Mouse (Mus musculus): ENCODE data around the gene Hmga2.

The Hmga2 gene

DNA sequence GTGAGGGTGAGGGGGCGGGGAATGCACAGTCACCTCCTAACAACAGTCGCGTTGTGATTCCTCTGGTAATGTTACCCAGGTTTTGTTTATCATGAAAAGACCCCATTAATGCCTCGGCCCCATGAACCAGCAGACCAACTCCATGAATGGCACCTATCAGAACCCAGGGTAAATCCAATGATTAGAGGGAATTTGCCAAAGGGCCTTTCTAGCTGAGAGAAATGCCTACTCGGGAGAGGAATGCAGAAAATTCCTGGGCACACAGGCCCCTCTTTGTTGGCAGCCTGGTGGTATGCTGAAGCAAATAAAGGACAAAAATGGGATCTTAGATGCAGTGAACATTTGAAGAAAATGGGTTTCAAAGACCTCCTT is 59.2 kb downstream of the Hmga2 start:
- CTCF ChIA-PET: interaction anchor here in 2 of 4 experiments (0.6 to 1.7 kb wide), 2 partner anchors 11 to 12 kb away, joined by 6 to 9 read pairs; no protein-coding TSS in a partner anchor
- POLR2A ChIA-PET: interaction anchor here in 2 of 4 experiments (1.2 to 1.9 kb wide), 4 partner anchors 10 to 136 kb away, joined by 3 to 7 read pairs (median 4); no protein-coding TSS in a partner anchor

DNA sequence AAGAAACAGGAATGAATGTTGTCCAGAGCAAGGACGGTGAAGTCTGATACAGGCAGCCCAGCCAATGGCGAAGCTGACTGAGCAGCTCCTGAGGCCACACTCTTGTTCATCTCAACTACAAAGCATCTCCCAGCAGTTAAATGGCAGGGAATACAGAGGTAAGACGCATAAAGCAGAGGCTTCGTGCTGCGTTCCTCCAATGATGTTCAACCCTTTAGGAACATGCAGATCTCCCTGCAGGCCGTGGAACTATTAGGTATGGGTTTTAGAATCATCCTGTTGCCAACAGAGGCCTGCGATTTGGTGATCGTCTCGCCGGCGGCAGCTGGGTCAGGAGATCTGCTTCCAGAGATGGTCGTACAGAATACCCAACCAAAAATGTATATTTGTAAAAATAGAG is 59.6 kb downstream of the Hmga2 start:
- CTCF ChIA-PET: interaction anchor here in 1 of 4 experiments (1.7 kb wide), 1 partner anchor 11 kb away, joined by 6 read pairs; no protein-coding TSS in a partner anchor
- POLR2A ChIA-PET: interaction anchor here in 2 of 4 experiments (1.2 to 1.3 kb wide), 4 partner anchors 9 to 136 kb away, joined by 3 to 4 read pairs (median 3); no protein-coding TSS in a partner anchor

DNA sequence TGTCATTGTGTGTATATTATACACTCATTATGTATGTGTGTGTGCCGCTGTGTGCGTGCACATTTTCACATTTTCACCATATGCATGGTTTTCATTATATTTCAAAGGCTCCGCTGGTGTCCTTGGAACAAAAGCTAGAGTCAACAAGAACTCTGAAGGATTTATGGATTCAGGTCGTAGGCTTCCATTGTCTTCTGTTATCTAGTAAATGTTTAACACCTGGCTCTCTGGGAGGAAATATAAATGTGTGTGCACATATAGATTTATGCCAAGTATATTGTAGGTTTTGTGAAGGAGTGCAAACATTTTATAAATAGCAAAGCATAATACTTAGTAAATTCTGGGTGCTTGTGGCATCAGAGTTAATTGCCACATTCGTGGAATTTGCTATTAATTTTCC is 64.1 kb downstream of the Hmga2 start:
- CTCF ChIA-PET: no interaction called here

DNA sequence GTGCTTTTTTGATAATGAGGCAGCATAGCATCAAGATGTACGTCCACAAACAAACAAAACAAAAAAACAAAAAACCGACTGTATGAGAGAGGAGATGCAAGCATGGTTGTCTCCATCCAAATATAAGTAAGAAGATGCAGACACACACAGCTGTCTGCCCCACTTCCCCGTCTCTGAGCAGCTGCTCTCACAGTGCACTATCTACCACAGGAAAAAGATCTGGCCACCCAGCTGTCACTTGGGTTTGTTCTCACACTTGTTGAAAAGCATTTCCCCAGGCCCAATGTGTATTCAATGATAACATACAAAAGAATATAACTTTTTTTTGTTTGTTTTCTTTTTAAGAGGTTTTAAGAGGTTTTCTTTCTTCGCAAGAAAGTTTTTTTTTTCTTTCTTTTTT is 65.3 kb downstream of the Hmga2 start:
- ChIA-PET POLR2A (interaction anchor here in 3 of 4 experiments (0.6 to 1.5 kb wide), 6 partner anchors 9 to 63 kb away, joined by 3 to 4 read pairs (median 4); no protein-coding TSS in a partner anchor), CTCF (interaction anchor here in 2 of 4 experiments (0.6 to 0.7 kb wide), 2 partner anchors 9 to 64 kb away, joined by 3 to 4 read pairs; no protein-coding TSS in a partner anchor)

More for the DNA sequence above, 64.1 kb downstream of the Hmga2 start:
- POLR2A ChIA-PET: interaction anchor here in 2 of 4 experiments (0.7 to 2.1 kb wide), 8 partner anchors 9 to 114 kb away, joined by 3 to 9 read pairs (median 4); no protein-coding TSS in a partner anchor

DNA sequence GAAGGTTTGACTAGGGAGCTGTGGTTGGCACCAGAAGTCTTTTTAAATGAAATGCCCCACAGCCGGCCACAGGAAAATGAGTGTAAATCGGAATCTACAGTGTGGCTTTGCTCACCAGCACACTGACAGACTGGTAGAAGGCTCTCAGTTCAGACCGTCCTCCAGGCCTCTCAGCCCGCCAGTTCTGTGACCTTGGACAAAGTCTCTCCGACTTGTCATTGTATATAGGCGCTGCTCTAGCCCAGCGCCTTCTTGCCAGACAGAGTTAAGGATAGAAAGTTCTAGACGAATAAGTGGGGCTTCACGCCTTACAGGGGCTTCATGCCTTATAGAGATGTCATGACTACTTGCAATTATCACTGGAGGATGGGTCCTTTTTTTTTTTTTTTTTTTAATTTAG is 67.1 kb downstream of the Hmga2 start:
- ChIA-PET CTCF (interaction anchor here in 1 of 4 experiments (0.7 kb wide), 1 partner anchor 474 kb away, joined by 3 read pairs; no protein-coding TSS in a partner anchor), POLR2A (interaction anchor here in 1 of 4 experiments (1.0 to 1.5 kb wide), 2 partner anchors 21 to 41 kb away, joined by 4 to 5 read pairs; no protein-coding TSS in a partner anchor)

DNA sequence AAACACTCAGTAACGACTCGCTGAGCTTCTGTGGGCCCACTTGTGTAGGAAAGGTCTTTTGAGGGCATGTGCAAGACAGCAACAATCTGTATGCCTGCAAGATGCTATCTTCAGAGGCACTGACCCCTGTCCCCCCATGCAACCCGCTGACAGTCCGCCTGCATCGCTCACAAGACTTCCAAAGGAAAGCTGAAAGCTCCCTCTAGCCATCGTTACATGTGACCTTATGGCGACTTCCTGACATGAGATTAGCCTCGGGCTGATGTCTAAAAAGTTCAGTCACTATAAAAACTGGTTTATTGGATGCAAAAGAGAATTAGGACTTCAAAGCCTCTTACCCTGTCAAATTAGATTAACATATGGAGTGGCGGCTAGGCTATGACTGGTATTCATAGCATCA is 69.0 kb downstream of the Hmga2 start:
- CTCF ChIA-PET: no interaction called here

DNA sequence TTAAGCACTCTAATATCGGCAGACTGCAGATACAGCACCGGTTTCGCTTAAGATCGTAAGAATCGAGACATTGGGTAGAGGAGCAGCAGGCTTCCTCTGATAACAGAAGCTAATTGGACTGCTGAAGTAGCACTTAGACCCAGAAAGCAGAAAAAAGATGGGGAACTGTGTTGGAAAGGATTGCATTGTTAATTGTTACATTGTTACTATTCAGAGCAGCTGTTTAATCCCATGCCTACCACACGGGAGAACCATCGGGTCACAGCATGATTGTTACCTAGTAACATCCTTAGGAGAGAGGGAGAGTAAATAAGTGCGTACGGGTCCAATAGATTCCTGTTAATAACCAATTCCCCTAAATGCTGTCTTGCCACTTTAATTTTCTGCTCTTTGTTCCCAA is 70.2 kb downstream of the Hmga2 start:
- CTCF ChIA-PET: interaction anchor here in 1 of 4 experiments (1.6 kb wide), 1 partner anchor 10 kb away, joined by 6 read pairs; no protein-coding TSS in a partner anchor

More for the DNA sequence above, 69.0 kb downstream of the Hmga2 start:
- POLR2A ChIA-PET: interaction anchor here in 1 of 4 experiments (1.1 to 1.2 kb wide), 2 partner anchors 9 to 16 kb away, joined by 4 read pairs; no protein-coding TSS in a partner anchor

DNA sequence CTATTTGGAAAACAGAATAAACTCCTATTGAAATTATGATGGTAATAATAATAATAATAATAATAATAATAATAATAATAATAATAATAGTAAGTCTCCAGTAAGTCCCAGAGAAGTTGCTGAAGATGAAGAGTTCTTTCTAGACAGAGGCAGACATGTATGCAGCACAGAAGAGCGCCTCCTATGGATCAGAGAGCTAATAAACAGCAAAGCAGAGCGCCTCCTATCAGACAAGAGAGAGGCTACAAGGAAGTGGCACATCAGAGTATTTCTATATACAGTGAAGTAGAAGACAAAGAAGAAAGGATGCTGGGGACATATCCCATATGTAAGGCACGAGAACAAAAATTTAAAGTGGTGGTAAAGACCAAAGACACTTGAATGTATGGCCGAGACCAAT is 70.9 kb downstream of the Hmga2 start:
- ChIA-PET POLR2A (interaction anchor here in 2 of 4 experiments (0.7 to 1.6 kb wide), 2 partner anchors 8 to 35 kb away, joined by 3 read pairs; no protein-coding TSS in a partner anchor), CTCF (interaction anchor here (0.5 to 1.6 kb wide), 16 partner anchors 8 to 588 kb away, joined by 3 to 9 read pairs (median 4); no protein-coding TSS in a partner anchor)

More for the DNA sequence above, 70.2 kb downstream of the Hmga2 start:
- POLR2A ChIA-PET: no interaction called here

DNA sequence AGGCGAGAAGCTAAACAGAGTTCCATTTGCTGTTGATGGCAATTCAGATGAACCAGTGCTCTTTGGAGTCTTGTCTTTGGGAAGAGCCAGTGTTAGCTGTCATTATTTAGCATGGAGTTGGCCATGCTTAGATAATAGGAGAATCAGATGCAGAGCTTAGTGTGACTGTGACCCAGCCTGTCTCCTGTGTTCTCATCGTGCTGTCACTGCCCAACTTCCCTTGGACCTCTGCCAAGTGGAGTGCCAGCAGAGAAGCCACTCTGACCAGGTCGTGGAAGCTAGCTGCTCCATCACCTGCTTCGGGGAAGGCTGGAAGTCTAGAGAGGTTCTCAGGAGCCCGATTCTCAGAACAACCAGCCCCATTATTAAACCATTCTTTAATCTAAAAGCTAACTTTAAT is 73.3 kb downstream of the Hmga2 start:
- ChIA-PET CTCF (no interaction called here), POLR2A (interaction anchor here in 2 of 4 experiments (0.5 to 2.3 kb wide), 7 partner anchors 8 to 267 kb away, joined by 3 to 8 read pairs (median 4); no protein-coding TSS in a partner anchor)

DNA sequence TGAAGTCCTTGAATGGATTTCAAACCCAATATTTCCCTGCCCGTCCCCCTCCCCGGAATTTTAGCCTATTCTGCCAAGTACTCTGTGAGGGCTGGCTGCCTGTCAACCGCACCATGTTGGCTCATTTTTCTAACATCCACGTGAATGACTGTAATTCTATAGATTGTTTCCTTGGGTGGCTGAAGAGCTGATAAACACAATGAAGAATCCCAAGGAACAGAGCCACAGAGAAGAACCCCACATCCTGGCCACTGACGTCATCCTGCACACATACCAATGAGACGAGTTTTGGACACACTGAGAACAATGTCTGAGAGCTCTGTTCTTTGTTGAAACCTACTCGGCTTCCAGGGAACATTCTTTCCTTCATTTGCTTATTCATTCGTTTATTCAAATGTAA is 74.5 kb downstream of the Hmga2 start:
- ChIA-PET POLR2A (interaction anchor here in 2 of 4 experiments (0.6 to 2.3 kb wide), 10 partner anchors 10 to 880 kb away, joined by 3 to 8 read pairs (median 3); no protein-coding TSS in a partner anchor), CTCF (interaction anchor here in 1 of 4 experiments (0.6 to 0.7 kb wide), 2 partner anchors 10 kb away, joined by 4 to 5 read pairs; no protein-coding TSS in a partner anchor)

DNA sequence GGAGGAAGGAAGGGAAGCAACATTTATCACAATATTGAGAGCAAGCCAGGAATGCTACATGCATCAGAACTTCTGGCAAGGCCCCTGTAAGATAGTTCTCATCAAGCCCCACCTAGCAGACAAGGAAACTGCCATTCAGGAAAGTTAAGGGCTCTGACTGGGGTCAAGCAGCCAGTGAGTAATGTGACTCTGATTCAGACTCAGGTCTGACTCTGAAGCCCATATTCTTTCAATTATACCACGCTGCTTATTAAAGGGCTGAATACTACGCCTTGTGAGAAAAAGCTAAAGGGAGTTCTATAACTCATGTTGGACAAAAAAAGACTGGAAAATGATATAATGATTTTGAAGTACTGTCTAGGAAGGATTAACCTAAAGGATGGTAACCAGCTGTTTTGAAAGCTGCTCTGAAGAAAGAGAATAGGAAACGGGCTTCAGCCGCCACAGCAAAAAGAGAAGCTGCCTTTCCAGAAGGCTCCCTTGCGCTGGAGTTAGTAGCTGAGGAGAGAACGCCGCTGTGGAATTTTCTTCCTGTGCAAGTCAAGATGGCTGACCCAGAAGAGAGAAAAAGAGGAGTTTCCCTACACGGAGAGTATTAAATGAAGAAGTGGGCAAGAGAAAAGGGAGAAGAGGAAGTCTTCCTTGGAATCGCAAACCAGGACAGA is 76.3 kb downstream of the Hmga2 start:
- ChIA-PET POLR2A (interaction anchor here in 2 of 4 experiments (0.7 to 2.2 kb wide), 11 partner anchors 8 to 127 kb away, joined by 3 to 9 read pairs (median 4); no protein-coding TSS in a partner anchor), CTCF (interaction anchor here in 1 of 4 experiments (1.0 kb wide), 1 partner anchor 15 kb away, joined by 3 read pairs; no protein-coding TSS in a partner anchor)

DNA sequence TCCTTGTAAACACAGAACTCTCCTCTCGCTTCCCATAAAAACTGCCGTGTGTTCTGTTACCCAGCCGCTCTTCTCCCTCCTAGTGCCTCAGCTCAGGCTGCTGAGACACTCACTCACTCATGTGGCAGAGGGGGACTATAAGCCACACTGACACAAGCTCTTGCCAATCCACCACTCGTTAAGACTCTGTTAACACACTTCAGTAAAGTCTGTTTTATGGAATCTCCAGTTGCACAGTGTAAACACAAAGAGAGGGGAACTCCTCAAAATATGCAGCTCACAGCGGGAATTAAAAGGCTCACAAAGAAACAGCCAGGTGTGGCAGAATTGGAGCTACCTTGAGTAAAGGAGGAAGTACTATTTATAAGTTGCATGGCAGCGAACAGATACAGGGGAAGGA is 77.5 kb downstream of the Hmga2 start:
- CTCF ChIA-PET: interaction anchor here (0.6 to 0.9 kb wide), 5 partner anchors 13 to 634 kb away, joined by 3 to 6 read pairs (median 3); no protein-coding TSS in a partner anchor
- POLR2A ChIA-PET: interaction anchor here in 2 of 4 experiments (0.5 to 2.3 kb wide), 20 partner anchors 9 to 634 kb away, joined by 3 to 10 read pairs (median 3); partner anchors contain the start of gene Lemd3 (in 1 of the 2)

DNA sequence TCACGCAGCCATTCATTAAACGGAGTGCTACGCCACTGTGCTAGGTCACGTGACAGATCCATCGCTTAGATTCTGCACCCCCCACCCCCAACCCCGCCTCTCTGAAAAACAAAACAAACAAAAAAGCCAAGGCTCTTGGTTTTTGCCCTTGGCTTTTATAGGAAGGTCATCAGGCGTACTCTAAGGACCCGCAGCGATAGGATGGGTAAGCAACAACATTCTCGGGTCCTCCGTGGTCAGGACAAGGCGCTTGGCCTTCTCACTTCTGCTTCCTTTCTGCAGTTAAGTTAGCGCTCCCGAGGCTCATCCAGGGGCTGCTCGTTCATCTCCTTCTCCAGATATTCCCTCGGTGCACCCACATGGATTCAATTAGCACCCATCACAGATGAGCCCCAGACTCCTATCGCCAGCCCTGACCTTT is 79.0 kb downstream of the Hmga2 start:
- CTCF ChIA-PET: no interaction called here
- POLR2A ChIA-PET: interaction anchor here in 2 of 4 experiments (0.6 to 2.3 kb wide), 7 partner anchors 9 to 542 kb away, joined by 3 to 10 read pairs (median 3); no protein-coding TSS in a partner anchor

DNA sequence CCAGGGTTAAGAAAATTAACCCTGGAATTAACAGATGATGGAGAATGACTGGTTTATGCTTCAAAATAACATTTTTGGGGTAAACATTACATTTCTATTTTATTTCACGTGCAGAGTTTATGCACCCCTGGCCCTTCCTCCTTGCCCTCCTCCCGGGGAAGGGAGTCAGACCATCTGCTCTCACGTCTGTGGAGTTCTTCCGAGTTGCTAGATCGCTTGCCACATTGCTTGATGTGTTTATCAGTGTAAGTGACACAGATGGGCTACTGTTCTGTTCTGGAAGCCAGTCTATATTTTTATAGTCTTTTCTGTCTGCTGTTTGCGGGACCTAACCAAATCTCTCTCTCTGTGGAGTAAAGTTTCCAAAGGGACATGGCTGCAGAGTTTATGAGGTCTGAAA is 80.7 kb downstream of the Hmga2 start:
- CTCF ChIA-PET: no interaction called here
- POLR2A ChIA-PET: interaction anchor here in 1 of 4 experiments (1.2 to 1.9 kb wide), 2 partner anchors 10 to 11 kb away, joined by 3 to 5 read pairs; no protein-coding TSS in a partner anchor

DNA sequence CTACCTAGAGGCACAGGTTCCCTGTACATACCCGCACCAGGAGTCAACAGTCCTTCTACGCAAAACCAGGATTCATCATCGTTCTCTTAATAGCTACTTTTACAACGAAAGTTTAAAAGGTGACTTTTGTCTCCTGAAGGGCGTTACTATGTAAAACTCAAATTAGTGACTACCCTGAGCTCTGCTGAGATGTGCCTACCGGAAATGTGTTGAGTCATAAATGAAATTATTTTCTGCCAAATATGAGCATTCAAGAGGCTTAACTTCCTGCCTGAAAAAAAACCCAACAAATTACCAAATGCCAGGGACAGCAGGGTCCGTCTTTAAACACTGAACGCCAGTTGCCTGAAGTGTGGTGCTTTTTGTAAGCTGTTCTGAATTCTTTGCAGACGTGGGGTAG is 81.5 kb downstream of the Hmga2 start:
- POLR2A ChIA-PET: interaction anchor here in 1 of 4 experiments (0.6 to 1.9 kb wide), 5 partner anchors 9 to 452 kb away, joined by 3 to 5 read pairs (median 3); no protein-coding TSS in a partner anchor
- CTCF ChIA-PET: interaction anchor here in 1 of 4 experiments (0.8 kb wide), 1 partner anchor 94 kb away, joined by 4 read pairs; no protein-coding TSS in a partner anchor

DNA sequence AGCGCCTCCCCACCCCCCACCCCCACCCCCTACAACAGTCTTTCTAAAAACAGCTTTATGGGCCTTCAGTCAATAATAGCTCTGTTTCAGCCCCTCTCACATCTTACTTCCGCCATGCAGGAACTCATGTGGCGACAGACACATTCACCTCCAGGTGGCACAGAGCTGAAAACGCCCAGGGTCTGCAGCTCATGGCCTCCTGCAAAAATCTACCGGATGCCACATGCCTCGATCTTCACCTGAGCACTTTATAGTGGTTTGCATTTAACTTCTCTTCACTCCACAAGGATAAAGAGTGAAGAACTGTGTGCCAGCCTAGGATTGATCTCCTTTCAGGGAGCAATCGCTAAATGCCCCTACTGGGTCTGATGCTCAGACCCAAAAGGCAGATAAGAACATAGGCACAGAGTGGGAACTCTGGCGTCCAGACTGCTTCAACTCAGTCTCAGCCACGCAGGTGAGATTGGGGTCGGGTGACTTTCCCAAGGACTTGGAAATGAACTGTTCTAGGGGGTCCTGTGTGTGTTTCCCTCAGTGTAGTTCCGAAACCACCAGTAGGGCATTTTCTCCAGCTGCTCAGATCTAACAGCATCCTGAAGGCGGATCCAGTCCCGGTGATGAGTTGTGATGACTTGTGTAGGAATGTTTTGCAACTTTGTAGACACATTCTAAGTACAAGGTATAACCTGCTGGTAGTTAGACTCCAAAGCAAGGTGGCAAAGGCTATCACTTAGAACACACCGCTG is 84.1 kb downstream of the Hmga2 start:
- ChIA-PET CTCF (interaction anchor here in 3 of 4 experiments (0.6 to 1.1 kb wide), 5 partner anchors 10 to 484 kb away, joined by 3 to 5 read pairs (median 3); no protein-coding TSS in a partner anchor), POLR2A (interaction anchor here in 2 of 4 experiments (0.5 to 1.2 kb wide), 5 partner anchors 8 to 1187 kb away, joined by 3 to 6 read pairs (median 4); no protein-coding TSS in a partner anchor)

DNA sequence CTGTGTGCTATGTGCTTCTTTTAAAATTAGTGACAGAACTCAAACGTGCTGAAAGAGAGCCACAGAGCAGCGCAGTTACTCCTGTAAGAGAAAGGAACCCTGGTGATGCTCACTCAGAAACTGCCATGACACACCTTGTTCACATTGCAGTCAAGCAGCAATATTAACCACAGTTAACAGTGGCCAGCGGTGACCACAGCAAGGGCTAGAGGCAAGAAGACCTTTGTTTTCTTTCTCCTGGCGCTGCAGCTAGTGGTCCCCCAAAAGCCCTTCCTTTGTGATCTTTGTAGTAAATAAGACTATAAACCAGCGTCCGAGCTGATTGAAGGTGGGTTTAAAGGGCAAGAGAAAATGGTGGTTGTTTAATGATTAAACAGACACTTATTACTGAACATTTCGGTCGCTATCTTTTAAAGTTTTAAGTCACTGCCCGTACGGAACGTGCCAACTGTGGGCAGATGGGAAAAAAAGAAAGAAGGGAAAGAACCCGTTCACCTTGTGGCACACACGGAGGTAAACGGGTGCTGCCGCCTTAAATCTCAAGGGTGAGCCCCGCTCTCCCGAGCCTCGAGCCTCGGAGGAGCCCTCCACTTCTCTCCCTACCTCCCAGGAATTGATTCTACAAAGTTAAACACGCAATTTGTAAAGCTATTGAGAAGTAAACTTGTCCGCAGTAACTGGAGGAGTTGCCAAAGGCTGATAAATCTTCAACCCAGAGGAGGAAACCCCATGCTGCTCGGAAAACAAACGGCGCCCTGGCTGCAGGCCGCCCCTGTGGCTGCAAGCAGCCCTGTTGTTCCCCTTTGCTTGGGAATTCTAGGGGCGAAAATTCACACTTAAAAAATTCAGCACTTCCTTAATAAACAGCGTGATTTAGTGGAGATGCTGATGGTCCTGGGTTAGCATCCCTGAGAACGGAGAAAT is 85.1 kb downstream of the Hmga2 start:
- ChIA-PET CTCF (interaction anchor here in 2 of 4 experiments (1.0 to 1.1 kb wide), 2 partner anchors 14 to 485 kb away, joined by 3 to 4 read pairs; no protein-coding TSS in a partner anchor), POLR2A (interaction anchor here in 1 of 4 experiments (0.5 to 1.2 kb wide), 4 partner anchors 9 to 133 kb away, joined by 3 to 6 read pairs (median 4); no protein-coding TSS in a partner anchor)
